Comparison of ENCODE assay signal across 15 mouse cellular contexts in the genomic region with DNA sequence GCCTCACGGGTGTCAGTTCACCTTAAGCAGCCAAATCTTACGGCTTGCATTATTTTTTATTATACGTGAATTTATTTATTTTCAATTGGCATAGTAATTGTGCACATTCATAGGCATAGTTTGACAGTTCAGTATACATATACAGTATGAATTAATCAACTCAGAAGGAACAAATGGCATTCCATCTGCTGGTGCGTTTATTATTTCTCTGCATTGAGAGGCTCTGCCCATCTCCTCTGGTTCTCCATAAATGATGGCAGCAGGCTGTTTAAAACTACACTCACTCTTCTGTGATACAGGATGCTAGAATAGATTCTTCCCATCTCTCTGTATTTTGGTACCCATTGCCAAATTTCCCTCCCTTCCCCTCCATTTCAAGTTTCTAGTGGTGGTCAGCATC.
"Had no signal": no experiment of that assay in that cellular context is flagged by ENCODE, and none has a peak within 500 bp of the region (broad histone marks: within the 10 kb centered on the region; RNA-seq: fewer than 3 reads in every experiment).

No protein-coding gene starts in this region.

- H3K9me3 ChIP-seq: neural tube, embryonic 13.5 days; stomach, embryonic 15.5 days had no signal

- DNase-seq: retina, postnatal 1 day; right cerebral cortex, adult 18-20 months; right cerebral cortex, postnatal 14 days; right cerebral cortex, postnatal 25 days; spleen, adult 18-20 months; thymus, adult 18-20 months; thymus, adult 2 months; thymus, postnatal 14 days; thymus, postnatal 25 days; thymus, postnatal 36 days; thymus, postnatal 4 days had no signal

- H3K27me3 ChIP-seq: neural tube, embryonic 13.5 days; neural tube, embryonic 15.5 days; stomach, embryonic 15.5 days had no signal

- H3K36me3 ChIP-seq: neural tube, embryonic 13.5 days; stomach, embryonic 15.5 days had no signal

- H3K4me2 ChIP-seq: neural tube, embryonic 13.5 days; neural tube, embryonic 15.5 days; stomach, embryonic 15.5 days had no signal

- H3K4me1 ChIP-seq: neural tube, embryonic 13.5 days; neural tube, embryonic 15.5 days; stomach, embryonic 15.5 days had no signal

- H3K27ac ChIP-seq: neural tube, embryonic 13.5 days; neural tube, embryonic 15.5 days; stomach, embryonic 15.5 days; stomach, postnatal 0 days had no signal

- H3K4me3 ChIP-seq: neural tube, embryonic 13.5 days; neural tube, embryonic 15.5 days; stomach, embryonic 15.5 days had no signal

- H3K9ac ChIP-seq: neural tube, embryonic 13.5 days; neural tube, embryonic 15.5 days; stomach, embryonic 15.5 days had no signal
